13 mouse cellular contexts compared by ENCODE assay signal in the genomic region with DNA sequence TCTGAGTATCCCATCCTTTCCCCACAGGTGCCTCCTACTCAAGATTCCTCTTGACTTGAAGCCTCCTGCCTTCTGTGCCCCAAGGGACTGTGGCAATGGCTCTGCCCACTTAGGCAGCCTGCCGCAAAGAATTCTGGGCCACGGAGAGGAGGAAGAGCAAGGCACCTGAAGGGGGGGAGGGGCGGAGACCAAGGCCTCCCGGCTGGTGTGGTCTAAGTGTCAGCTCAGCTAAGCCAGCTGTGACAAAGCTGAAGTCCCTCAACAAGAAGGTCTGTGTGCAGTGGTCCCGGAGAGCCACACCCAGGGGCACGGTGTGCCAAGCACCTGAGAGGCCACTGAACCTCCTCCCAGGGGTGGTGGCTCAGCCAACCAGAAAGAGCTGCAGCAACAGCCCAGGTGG. TPM values are rescaled to one million over a fixed set of nuclear protein-coding genes. Genes with fewer than 3 reads are reported as not detected.
DNase-seq lines count a peak whose midpoint lies in the region; ATAC-seq and TF ChIP-seq lines count a peak whose summit lies in the region.
"Had no signal": no experiment of that assay in that cellular context is flagged by ENCODE, and none has a peak within 500 bp of the region (broad histone marks: within the 10 kb centered on the region; RNA-seq: fewer than 3 reads in every experiment).

No protein-coding gene starts in this region.

- H3K9ac ChIP-seq in stomach, postnatal 0 days (ENCODE audit: low read length): peak overlapping the region; percentile 13; the same call in 1 of the 2 replicates
- H3K9ac ChIP-seq in forebrain, embryonic 16.5 days (replicated peaks; ENCODE audit: low read depth, low read length): no peak overlapping the region
- H3K9ac ChIP-seq: liver, embryonic 13.5 days; midbrain, embryonic 15.5 days had no signal

- H3K36me3 ChIP-seq in stomach, postnatal 0 days (ENCODE audit: control insufficient read depth, insufficient read depth, low read length): no peaks in the 10 kb centered on the region
- no peaks in the 10 kb centered on the region for H3K36me3 ChIP-seq in forebrain, embryonic 16.5 days (ENCODE audit: control insufficient read depth, insufficient read depth)
- H3K36me3 ChIP-seq: liver, embryonic 13.5 days; midbrain, embryonic 15.5 days had no signal

- TF ChIP-seq EP300 in stomach, postnatal 0 days (optimal IDR thresholded peaks at IDR 0.05): no peak

- peak; percentile 41 for DNase-seq in adrenal gland, postnatal 14 days
- no peak for DNase-seq in adrenal gland, adult (ENCODE audit: inconsistent age in 2 of 2, low spot score in 1 of 2)
- DNase-seq in kidney, adult 18-20 months: peak; percentile 21
- DNase-seq in lung, postnatal 14 days: peak; percentile 51
- peak; percentile 45 for DNase-seq in stomach, postnatal 0 days (ENCODE audit: low spot score)
- DNase-seq in urinary bladder, postnatal 14 days (ENCODE audit: low spot score): no peak
- DNase-seq in urinary bladder, postnatal 36 days (ENCODE audit: low spot score in 2 of 2): no peak
- DNase-seq: layer of hippocampus, postnatal 36 days; liver, embryonic 13.5 days had no signal

- peak overlapping the region; percentile 81 for H3K27ac ChIP-seq in stomach, postnatal 0 days (replicated peaks)
- no peak overlapping the region for H3K27ac ChIP-seq in forebrain, embryonic 16.5 days (ENCODE audit: low read length)
- H3K27ac ChIP-seq: liver, embryonic 13.5 days had no signal

- ATAC-seq in stomach, postnatal 0 days (ENCODE audit: low FRiP score, low TSS enrichment): no peak
- no peak for ATAC-seq in forebrain, embryonic 16.5 days
- ATAC-seq: forebrain, embryonic 14.5 days; hindbrain, embryonic 16.5 days; midbrain, embryonic 15.5 days had no signal

- H3K9me3 ChIP-seq in stomach, postnatal 0 days (ENCODE audit: control insufficient read depth, low read length): no peaks in the 10 kb centered on the region
- H3K9me3 ChIP-seq in forebrain, embryonic 16.5 days (ENCODE audit: control insufficient read depth, low read length): no peaks in the 10 kb centered on the region
- H3K9me3 ChIP-seq: liver, embryonic 13.5 days; midbrain, embryonic 15.5 days had no signal

- H3K4me2 ChIP-seq in stomach, postnatal 0 days (replicated peaks; ENCODE audit: low read depth): no peak overlapping the region
- no peak overlapping the region for H3K4me2 ChIP-seq in forebrain, embryonic 16.5 days (ENCODE audit: low read length)
- H3K4me2 ChIP-seq: liver, embryonic 13.5 days; midbrain, embryonic 15.5 days had no signal

- peaks cover 4% of the 10 kb centered on the region for H3K4me1 ChIP-seq in stomach, postnatal 0 days (replicated peaks; ENCODE audit: control insufficient read depth, insufficient read depth)
- peaks cover 14% of the 10 kb centered on the region for H3K4me1 ChIP-seq in forebrain, embryonic 16.5 days (replicated peaks; ENCODE audit: control insufficient read depth, insufficient read depth, low read length)

- no peaks in the 10 kb centered on the region for H3K27me3 ChIP-seq in stomach, postnatal 0 days (ENCODE audit: control insufficient read depth, insufficient read depth, low read length)
- no peaks in the 10 kb centered on the region for H3K27me3 ChIP-seq in forebrain, embryonic 16.5 days (replicated peaks; ENCODE audit: control insufficient read depth, insufficient read depth, low read length)
- H3K27me3 ChIP-seq: midbrain, embryonic 15.5 days had no signal

- WGBS in stomach, postnatal 0 days: 60% methylated on average over 6 of the region's 6 CpGs
- 67% methylated on average over 6 of the region's 6 CpGs for WGBS in forebrain, embryonic 16.5 days

- H3K4me3 ChIP-seq in stomach, postnatal 0 days (ENCODE audit: low read depth, low read length): no peak overlapping the region
- H3K4me3 ChIP-seq in forebrain, embryonic 16.5 days (replicated peaks; ENCODE audit: low read length): no peak overlapping the region
- H3K4me3 ChIP-seq: liver, embryonic 13.5 days; midbrain, embryonic 15.5 days had no signal

- no peak for TF ChIP-seq CTCF in stomach, postnatal 0 days (IDR thresholded peaks at IDR 0.05; ENCODE audit: low read depth)

RNA-seq across cellular contexts. Expression of a gene that starts 53.4 kb away (rescaled TPM):
- 0.33 and 0.38 TPM in 2 replicates for total RNA-seq in adrenal gland, postnatal 14 days (2021)
- polyA plus RNA-seq in stomach, postnatal 0 days (2015; fragmentation: Nextera tagmentation; extraction: Ambion mirVana): 1.4 and 2.2 TPM in 2 replicates
- polyA plus RNA-seq in forebrain, embryonic 16.5 days (2015; fragmentation: Nextera tagmentation; extraction: Ambion mirVana): not detected in 2 replicates
- total RNA-seq: layer of hippocampus, postnatal 36 days had no signal
- polyA plus RNA-seq: forebrain, embryonic 14.5 days; midbrain, embryonic 15.5 days had no signal

Comparison
In these comparisons a context has a peak if more than half of its experiments do, and no peak if none do; other contexts are left out.
1. DNase-seq: peak in adrenal gland, postnatal 14 days (single experiment), kidney, adult 18-20 months (single experiment), lung, postnatal 14 days (single experiment) and stomach, postnatal 0 days (single experiment); none in adrenal gland, adult (0 of 2), urinary bladder, postnatal 14 days (single experiment) and urinary bladder, postnatal 36 days (0 of 2).